Mouse (Mus musculus): Measurements from ENCODE around the gene Pde4c. TPM values are rescaled to one million over a fixed set of nuclear protein-coding genes. Genes with fewer than 3 reads are reported as not detected.
A peak's percentile ranks its signal among the peaks of the same experiment; 100 is the strongest.

The Pde4c gene
- polyA plus RNA-seq, 1 experiment from 2014 or later, result 1.3 TPM

DNA sequence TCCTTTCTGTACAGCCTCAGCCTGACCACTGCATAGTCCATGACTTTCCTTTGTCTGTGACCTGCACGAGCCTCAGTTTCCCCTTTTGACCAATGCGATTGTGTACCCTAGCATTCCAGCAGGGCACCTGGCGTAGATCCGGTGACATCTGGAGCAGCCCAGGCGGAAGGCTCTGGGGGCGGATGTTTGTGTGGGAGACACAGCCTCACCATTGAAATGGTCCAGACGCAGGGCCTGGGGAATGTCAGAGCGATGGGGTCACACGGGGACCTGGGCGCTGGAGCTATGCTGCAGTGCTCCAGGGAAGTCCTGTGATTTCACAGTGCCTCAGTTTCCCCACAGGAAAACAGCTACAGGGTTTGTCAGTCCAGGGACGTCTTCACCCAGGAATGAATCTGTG is 18.7 kb downstream of the Pde4c start:
- H3K9me3 ChIP-seq (ENCODE audit: control insufficient read depth, low read length), result no peaks in the 10 kb centered on the region
- H3K36me3 ChIP-seq (ENCODE audit: control insufficient read depth, insufficient read depth, low read length), result no peaks in the 10 kb centered on the region
- no peak overlapping the region for H3K27ac ChIP-seq (ENCODE audit: low read depth, low read length)
- WGBS, result 50% methylated on average over 11 of the region's 11 CpGs
- ATAC-seq (replicated peaks; ENCODE audit: low FRiP score), result no peak
- H3K4me1 ChIP-seq (replicated peaks; ENCODE audit: control insufficient read depth, insufficient read depth, low read length), result peaks cover 12% of the 10 kb centered on the region
- H3K4me3 ChIP-seq (ENCODE audit: low read depth, low read length), result no peak overlapping the region
- no peak for DNase-seq (ENCODE audit: low spot score)
- no peak overlapping the region for H3K9ac ChIP-seq (ENCODE audit: low read depth, low read length)
- H3K27me3 ChIP-seq (replicated peaks; ENCODE audit: control insufficient read depth, insufficient read depth, low read length), result peaks cover 72% of the 10 kb centered on the region
- no peak overlapping the region for H3K4me2 ChIP-seq

DNA sequence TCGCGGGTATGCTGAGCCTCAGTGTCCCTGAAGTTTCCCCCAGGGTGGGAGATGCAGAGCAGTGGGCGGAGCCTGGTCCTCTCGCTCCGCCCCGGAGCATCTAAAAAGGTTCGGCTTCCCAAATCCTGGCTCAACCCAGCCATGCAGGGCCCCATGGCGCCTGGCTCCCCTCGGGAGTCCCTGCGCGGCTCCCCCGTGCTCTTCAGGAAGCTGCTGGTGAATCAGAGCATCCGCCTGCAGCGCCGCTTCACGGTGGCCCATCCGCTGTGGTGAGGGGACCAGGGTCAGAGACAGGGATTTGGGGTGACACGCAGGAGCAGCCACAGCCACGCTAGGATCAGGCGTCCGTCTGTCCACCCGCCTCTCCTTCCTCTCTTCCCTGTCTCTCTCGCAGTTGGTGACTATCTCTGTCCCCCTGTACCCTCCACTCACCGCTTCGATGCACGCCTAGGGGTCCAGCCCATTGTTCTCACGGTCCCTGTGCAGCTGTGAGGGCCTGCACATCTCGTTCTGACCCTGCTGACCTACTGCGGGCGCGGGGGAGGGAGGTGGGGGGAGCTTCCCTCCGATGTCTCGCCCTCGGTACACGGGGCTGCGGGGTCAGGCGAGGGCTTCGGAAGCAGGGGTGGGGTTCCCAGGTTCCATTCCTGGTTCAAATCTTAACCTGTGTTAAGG is 19.6 kb downstream of the Pde4c start:
- Histone ChIP-seq H3K4me3 (ENCODE audit: low read depth, low read length) (peak overlapping the region; percentile 7; the same call in 1 of the 2 replicates), H3K27ac (ENCODE audit: low read depth, low read length) (no peak overlapping the region), H3K4me2 (peak overlapping the region; percentile 37), H3K36me3 (ENCODE audit: control insufficient read depth, insufficient read depth, low read length) (no peaks in the 10 kb centered on the region), H3K9me3 (ENCODE audit: control insufficient read depth, low read length) (no peaks in the 10 kb centered on the region), H3K4me1 (replicated peaks; ENCODE audit: control insufficient read depth, insufficient read depth, low read length) (peaks cover 12% of the 10 kb centered on the region), H3K9ac (ENCODE audit: low read depth, low read length) (no peak overlapping the region), H3K27me3 (replicated peaks; ENCODE audit: control insufficient read depth, insufficient read depth, low read length) (peaks cover 80% of the 10 kb centered on the region)
- peak; percentile 32; the same call in 1 of the 2 replicates for ATAC-seq (replicated peaks; ENCODE audit: low FRiP score)
- 5% methylated on average over 38 of the region's 38 CpGs for WGBS
- DNase-seq (ENCODE audit: low spot score), result no peak

- ATAC-seq (replicated peaks; ENCODE audit: low FRiP score), result 0 out of 2 replicates have a peak, but pooled peaks have one; percentile 12
- no peak overlapping the region for H3K9ac ChIP-seq (ENCODE audit: low read depth, low read length)
Measured at GRCm38 (mm10) chr8:70743656-70744590, 20.4 kb downstream of the Pde4c start.

GRCm38 (mm10) chr8:70744806-70745205 is 21.3 kb downstream of the Pde4c start:
- Histone ChIP-seq H3K36me3 (ENCODE audit: control insufficient read depth, insufficient read depth, low read length) (no peaks in the 10 kb centered on the region), H3K4me1 (replicated peaks; ENCODE audit: control insufficient read depth, insufficient read depth, low read length) (peaks cover 12% of the 10 kb centered on the region), H3K9me3 (ENCODE audit: control insufficient read depth, low read length) (no peaks in the 10 kb centered on the region), H3K4me2 (no peak overlapping the region), H3K27me3 (replicated peaks; ENCODE audit: control insufficient read depth, insufficient read depth, low read length) (peaks cover 92% of the 10 kb centered on the region), H3K4me3 (ENCODE audit: low read depth, low read length) (no peak overlapping the region), H3K27ac (ENCODE audit: low read depth, low read length) (no peak overlapping the region), H3K9ac (ENCODE audit: low read depth, low read length) (no peak overlapping the region)
- ATAC-seq (replicated peaks; ENCODE audit: low FRiP score) (no peak), DNase-seq (ENCODE audit: low spot score) (no peak)
- WGBS, result 34% methylated on average over 11 of the region's 11 CpGs

More at GRCm38 (mm10) chr8:70743656-70744590, 20.4 kb downstream of the Pde4c start:
- Histone ChIP-seq H3K27ac (ENCODE audit: low read depth, low read length) (no peak overlapping the region), H3K4me2 (peak overlapping the region; percentile 61), H3K36me3 (ENCODE audit: control insufficient read depth, insufficient read depth, low read length) (no peaks in the 10 kb centered on the region), H3K9me3 (ENCODE audit: control insufficient read depth, low read length) (no peaks in the 10 kb centered on the region), H3K4me1 (replicated peaks; ENCODE audit: control insufficient read depth, insufficient read depth, low read length) (peaks cover 12% of the 10 kb centered on the region), H3K27me3 (replicated peaks; ENCODE audit: control insufficient read depth, insufficient read depth, low read length) (peaks cover 85% of the 10 kb centered on the region), H3K4me3 (ENCODE audit: low read depth, low read length) (peak overlapping the region; percentile 24)
- 7% methylated on average over 48 of the region's 48 CpGs for WGBS
- DNase-seq (ENCODE audit: low spot score), result no peak

DNA sequence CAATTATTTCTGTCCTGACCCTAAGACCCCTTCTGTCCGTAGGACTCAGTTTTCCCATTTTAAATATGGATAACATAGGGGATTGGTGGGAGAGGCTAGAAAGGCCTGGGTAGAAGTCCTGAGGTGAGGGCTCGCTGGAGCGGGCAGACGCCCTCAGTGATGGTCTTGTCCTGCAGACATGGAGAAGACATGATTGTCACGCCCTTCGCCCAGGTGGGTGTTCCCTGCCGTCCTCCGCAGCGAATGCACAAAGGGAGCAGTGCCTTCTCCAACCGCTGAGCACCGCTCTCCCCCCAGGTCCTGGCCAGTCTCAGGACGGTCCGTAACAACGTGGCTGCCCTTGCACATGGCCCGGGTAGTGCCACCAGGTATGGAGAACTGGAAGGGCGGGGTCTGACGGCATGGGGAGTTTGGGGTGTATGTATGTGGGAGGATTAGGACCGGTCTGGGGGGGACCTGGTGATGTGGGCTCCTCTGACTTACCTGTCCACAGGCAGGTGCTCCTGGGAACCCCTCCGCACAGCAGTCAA is 22.2 kb downstream of the Pde4c start:
- Histone ChIP-seq H3K36me3 (ENCODE audit: control insufficient read depth, insufficient read depth, low read length) (no peaks in the 10 kb centered on the region), H3K27ac (ENCODE audit: low read depth, low read length) (no peak overlapping the region), H3K9ac (ENCODE audit: low read depth, low read length) (no peak overlapping the region), H3K27me3 (replicated peaks; ENCODE audit: control insufficient read depth, insufficient read depth, low read length) (peaks cover 91% of the 10 kb centered on the region), H3K4me3 (ENCODE audit: low read depth, low read length) (no peak overlapping the region), H3K4me1 (replicated peaks; ENCODE audit: control insufficient read depth, insufficient read depth, low read length) (peaks cover 12% of the 10 kb centered on the region), H3K4me2 (no peak overlapping the region), H3K9me3 (ENCODE audit: control insufficient read depth, low read length) (no peaks in the 10 kb centered on the region)
- DNase-seq (ENCODE audit: low spot score), result no peak
- WGBS, result 40% methylated on average over 19 of the region's 19 CpGs
- ATAC-seq (replicated peaks; ENCODE audit: low FRiP score), result no peak

GRCm38 (mm10) chr8:70746676-70747075 is 23.2 kb downstream of the Pde4c start:
- DNase-seq (ENCODE audit: low spot score), result no peak
- H3K36me3 ChIP-seq (ENCODE audit: control insufficient read depth, insufficient read depth, low read length), result no peaks in the 10 kb centered on the region
- H3K4me2 ChIP-seq, result no peak overlapping the region
- WGBS, result 59% methylated on average over 9 of the region's 9 CpGs
- peaks cover 12% of the 10 kb centered on the region for H3K4me1 ChIP-seq (replicated peaks; ENCODE audit: control insufficient read depth, insufficient read depth, low read length)
- no peaks in the 10 kb centered on the region for H3K9me3 ChIP-seq (ENCODE audit: control insufficient read depth, low read length)
- no peak overlapping the region for H3K4me3 ChIP-seq (ENCODE audit: low read depth, low read length)
- no peak overlapping the region for H3K27ac ChIP-seq (ENCODE audit: low read depth, low read length)
- ATAC-seq (replicated peaks; ENCODE audit: low FRiP score), result no peak
- no peak overlapping the region for H3K9ac ChIP-seq (ENCODE audit: low read depth, low read length)
- H3K27me3 ChIP-seq (replicated peaks; ENCODE audit: control insufficient read depth, insufficient read depth, low read length), result peaks cover 84% of the 10 kb centered on the region

GRCm38 (mm10) chr8:70747211-70747890 is 23.8 kb downstream of the Pde4c start:
- ATAC-seq (replicated peaks; ENCODE audit: low FRiP score) (no peak), DNase-seq (ENCODE audit: low spot score) (no peak)
- H3K4me3 ChIP-seq (ENCODE audit: low read depth, low read length), result no peak overlapping the region
- H3K4me1 ChIP-seq (replicated peaks; ENCODE audit: control insufficient read depth, insufficient read depth, low read length), result peaks cover 10% of the 10 kb centered on the region; the same call in 1 of the 2 replicates
- H3K9me3 ChIP-seq (ENCODE audit: control insufficient read depth, low read length), result no peaks in the 10 kb centered on the region
- H3K4me2 ChIP-seq, result no peak overlapping the region
- H3K9ac ChIP-seq (ENCODE audit: low read depth, low read length), result no peak overlapping the region
- no peaks in the 10 kb centered on the region for H3K36me3 ChIP-seq (ENCODE audit: control insufficient read depth, insufficient read depth, low read length)
- H3K27ac ChIP-seq (ENCODE audit: low read depth, low read length), result no peak overlapping the region
- peaks cover 77% of the 10 kb centered on the region for H3K27me3 ChIP-seq (replicated peaks; ENCODE audit: control insufficient read depth, insufficient read depth, low read length)
- WGBS, result 78% methylated on average over 18 of the region's 18 CpGs
